Mouse (Mus musculus): ENCODE results near the gene Ift57.

Gene Ift57

DNA sequence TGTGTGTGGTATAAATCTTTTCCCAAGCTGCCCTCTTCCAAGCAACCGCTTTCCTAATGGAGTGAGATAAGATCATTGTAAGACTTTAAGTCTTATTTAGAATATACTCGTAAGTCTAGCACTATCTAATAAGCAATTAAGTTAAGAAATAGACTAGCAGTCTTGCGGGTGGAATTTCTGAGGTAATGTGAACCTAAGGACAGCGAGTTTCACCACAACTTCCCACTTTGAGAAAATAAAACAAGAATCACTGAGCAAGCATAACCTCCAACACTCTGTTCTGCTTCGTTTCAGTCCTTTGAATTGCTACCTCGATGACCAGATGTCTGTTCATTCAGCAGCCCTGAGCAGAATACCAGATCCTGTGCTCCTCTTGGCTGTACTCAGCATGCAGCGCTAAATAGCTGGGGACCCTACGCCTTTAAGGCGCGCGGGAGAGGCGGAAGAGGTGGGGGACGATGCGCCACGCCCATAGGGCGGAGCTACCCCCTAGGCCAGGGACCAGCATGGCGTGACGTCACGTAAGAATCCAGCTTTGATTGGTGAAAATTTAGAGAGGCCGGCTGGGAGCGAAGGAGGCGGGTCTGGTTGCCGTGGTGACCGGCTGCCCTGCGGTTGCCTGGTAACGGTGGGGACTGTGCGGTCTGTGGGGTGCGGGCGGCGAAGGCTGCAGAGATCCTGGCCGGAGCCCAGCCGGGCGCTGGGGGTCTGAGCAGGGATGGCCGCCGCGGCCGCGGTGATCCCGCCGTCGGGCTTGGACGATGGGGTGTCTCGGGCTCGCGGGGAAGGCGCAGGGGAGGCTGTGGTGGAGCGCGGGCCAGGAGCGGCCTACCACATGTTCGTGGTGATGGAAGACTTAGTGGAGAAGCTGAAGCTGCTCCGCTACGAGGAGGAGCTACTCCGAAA is at the start of gene Ift57:
Gene Ift57 (plus strand): TSS at position 614 of the 906 bp plus-strand sequence.
- DNase-seq, result peak; percentile 100

DNA sequence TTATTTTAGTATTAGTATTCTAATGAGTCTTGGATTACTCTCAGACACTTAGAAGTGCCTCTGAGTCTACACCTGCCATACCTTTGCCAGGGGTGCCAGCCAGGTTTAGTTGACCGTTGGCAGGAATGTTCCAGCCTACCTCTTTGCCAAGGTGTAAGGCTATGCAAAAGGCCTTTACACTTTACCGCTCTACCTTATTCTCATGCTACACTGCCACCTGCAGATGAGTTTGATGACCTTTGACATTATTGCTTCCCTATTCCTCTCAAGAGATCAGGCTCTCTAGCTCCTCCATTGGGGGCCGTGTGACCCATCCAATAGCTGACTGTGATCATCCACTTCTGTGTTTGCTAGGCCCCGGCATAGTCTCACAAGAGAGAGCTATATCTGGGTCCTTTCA is 41.9 kb upstream of the Ift57 start:
- DNase-seq, result no peak

DNA sequence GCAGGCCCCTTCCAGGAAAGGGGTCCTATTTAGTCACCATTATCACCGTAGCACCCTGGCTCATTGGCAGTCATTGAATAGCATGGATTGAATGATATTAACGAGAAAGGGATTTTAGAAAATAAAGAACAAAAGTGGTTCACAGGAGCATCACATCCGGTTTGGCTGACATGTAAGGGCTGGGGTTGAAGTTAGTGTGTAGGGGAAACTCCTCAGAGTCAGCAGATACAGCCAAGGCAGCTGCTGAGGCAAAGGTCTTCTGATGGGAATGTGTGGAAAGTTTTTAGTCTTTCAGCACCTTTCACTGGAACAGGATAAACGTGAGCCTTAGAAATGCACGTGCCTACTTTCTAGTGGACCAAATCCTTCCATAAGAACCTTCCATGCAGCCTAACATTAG is 41.0 kb upstream of the Ift57 start:
- DNase-seq, result no peak

DNA sequence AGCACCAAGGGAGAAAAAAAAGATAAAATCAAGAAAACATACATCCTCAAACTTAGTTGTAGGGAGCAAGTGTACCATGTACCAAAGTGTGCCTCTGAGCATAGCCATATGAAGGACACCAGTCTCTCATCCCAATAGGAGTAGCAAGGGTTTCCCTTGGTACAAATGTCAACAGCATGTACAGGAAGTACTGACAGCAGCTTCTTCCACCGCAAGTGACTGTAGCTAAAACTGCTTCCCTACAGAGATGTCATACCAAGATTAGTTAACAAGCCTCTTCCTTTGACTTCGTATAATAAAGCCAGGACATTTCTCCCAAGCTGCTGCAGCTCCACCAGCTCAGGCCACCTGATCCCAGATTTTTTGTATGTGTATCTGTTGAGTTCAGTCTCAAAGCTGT is 39.9 kb upstream of the Ift57 start:
- no peak for DNase-seq

DNA sequence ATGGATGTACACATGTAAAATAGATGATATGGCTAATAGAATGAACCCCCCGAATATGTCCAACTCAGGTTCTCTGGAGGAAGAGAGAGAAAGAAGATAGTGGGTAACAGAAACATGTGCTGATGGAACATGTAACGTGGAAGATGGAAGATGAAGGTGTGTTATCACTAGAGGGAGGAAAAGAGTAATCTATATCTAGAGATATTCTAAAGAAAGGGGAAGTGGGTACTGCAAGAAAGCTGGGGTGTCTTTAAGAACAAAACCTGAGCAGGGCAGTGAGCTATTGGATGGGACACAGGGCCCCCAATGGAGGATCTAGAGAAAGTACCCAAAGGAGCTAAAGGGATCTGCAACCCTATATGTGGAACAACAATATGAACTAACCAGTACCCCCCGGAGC is 38.9 kb upstream of the Ift57 start:
- DNase-seq, result no peak

DNA sequence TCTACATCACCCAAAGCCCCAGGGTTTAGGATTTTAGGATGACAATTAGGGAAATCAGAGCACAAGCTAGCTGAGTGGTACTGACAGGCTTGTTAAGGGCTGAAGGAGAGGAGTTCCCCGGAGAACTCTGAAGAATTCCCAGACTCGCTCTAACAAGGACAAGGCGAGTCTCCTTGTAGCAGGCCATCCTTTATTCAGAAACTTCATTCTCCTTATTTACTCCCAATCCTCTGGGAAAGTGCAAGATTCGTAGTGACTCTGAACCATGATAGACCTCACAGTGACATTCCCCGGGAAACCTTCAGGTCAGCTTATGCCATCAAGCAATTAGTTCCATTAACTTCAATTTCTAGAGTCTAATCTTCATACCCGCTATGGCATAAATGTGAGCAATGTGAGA is 36.8 kb upstream of the Ift57 start:
- DNase-seq, result no peak

DNA sequence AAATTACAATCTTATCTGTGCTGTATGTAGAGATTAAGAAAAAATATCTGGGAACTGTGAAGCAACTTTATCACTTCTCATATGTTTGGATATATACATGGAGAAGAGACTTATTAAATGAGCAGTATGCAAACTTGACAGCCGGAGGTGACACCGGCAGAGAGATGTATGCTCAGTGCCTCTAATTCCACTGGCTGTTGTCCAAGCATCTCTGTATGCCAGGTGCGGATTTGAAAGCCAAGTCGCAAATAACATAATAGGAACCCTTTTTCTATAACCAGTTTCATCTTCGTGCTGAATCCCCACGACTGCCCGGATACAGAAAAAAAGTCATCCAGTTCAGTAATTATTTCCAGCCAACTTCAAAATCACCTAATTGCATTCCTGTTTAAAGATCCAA is 34.4 kb upstream of the Ift57 start:
- DNase-seq, result no peak

DNA sequence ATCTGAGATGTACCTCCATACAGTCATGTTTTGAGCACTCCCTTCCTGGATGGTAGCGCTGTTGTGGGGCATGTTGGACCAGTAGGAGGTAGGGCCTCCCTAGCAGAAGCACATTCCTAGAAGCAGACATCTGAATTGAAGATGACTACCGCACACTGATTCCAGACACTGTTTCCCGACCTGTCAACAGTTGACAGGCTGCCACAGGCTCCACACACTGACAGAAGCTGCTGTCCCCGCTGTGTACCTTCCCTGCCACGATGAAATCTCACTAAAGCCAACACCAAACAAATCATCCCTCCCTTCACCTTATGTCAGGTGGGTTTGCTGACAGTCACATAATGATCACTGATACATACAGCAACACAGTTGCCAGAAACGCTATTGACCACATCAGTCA is 19.4 kb upstream of the Ift57 start:
- DNase-seq, result no peak

DNA sequence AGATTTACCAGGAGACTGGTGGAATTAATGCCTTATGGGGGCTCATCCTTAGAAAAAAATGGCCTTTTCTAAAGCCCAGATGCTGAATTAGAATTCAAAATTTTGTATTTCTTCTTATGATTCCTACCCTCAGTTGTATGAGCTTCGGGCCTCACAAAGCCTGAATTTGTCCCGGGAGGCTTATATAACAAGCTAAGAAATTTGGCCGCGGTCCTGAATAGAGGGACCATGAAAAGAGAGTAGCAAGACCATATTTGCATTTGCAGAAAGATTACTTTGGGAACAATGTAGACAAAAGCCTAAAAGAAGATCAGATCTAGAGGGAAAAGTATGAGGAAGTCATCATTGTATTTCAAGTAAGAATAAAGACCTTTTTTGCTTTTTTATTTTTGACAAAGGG is 14.1 kb upstream of the Ift57 start:
- no peak for DNase-seq

DNA sequence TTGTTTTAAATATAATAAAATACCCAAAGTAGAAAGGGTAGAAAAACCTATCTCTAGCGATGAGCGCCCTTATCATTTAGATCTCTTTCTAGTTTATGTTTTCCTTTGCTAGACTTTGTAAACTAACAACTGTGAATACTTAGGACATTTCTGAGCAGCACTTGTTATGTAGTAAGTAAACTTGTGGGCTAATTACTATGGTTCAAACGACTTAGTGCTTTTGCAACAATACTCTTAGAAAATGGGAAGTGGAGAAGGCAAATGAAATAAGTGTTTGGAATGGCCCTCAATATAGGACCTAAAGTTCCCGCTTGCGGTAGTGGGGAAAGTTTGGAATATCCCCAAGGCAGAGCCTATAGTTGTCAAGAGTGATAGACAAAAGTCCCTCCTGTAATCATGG is 788 bp downstream of the Ift57 start:
- DNase-seq, result no peak

DNA sequence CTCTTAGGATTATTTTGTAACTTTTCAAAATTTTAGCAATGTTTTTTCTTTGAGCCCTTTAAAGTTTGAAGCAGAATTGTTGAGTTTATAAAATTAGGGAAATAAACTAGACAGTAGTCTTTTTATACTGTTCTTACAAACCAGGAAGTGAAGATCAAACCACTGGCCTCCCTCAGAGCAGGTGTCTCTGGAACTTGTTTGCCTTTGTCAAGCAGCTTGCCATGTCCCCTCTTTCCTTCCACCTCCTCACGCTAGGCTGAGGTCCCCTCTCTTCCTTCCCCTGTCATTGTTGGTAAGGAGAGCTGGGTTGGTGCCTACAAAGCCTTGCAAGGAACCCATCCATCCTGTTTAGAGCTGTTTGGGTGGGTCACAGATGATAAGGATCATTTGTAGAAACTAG is 9.0 kb downstream of the Ift57 start:
- DNase-seq, result no peak

DNA sequence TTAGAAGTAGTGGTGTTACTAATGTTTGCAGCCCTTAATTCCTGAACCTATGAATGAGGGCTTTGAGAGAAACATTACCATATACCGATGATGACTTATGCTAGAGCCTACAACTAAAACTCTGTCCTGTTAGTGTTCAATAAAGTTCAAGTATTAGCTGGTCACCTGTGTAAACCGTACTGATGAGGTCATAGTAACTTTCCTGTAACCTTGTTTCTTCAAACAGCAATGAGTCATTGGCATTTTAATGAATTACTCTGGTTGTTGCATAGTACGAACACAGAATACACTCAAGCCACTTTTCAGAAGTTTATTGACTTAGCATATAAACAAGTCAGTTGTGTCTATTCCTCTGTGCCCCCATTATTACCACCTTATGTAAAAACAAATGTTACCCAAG is 11.2 kb downstream of the Ift57 start:
- DNase-seq, result no peak

DNA sequence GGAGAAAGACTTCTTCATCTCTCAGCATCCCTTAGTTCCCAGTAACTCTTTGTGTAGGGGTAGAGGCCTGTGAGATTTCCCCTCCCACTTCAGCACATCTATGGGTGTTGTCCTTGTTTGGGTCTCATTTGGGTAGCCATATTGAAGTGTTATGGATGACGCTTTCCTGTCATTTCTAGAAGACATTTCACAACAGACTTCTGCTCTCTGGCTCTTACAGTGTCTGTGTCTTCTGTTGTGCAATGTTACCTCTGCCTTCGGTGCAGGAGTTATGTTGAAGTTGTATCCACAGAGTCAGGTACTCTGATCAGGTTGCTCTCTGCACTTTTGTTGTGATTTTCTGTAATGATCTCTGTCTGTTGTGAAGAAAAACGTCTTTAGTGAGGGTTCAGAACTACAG is 14.3 kb downstream of the Ift57 start:
- DNase-seq, result peak; percentile 30

DNA sequence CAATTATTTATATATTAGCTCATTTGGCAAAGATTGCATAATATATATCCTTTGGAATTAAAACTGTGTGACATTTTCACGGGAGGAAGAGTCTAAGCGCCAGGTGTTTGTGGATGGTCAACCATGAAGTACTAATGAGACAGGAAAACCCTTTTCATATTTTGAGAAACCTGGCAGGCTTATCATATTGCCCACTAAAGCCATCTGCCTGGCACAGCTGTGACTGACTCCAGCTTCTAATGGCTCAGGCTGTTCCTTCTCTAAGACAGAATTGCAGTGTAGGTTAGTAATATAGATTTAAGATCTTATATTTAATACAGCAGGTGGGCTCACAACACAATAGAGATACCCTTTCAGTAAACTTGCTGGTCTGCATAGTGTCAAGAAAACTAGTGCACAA is 21.6 kb downstream of the Ift57 start:
- DNase-seq, result no peak

DNA sequence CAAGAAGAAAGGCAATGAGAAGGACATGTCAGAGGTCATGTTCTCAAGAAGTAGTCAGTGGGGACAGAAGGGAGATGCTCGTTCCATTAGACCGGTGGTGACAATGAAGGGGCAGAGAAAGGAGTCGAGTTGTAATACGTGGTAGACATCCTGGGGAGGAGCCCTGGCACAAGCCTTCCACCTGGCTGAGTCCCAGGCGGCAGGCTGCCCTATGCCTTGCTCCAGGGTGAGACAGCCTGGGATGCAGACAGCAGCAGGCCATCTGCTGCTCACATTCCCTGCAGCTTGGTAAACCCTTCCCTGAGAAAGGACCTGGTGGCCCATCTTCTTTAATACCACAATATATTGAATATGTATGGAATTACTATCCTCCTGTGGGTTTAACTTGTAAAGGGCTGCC is 22.6 kb downstream of the Ift57 start:
- DNase-seq, result no peak

DNA sequence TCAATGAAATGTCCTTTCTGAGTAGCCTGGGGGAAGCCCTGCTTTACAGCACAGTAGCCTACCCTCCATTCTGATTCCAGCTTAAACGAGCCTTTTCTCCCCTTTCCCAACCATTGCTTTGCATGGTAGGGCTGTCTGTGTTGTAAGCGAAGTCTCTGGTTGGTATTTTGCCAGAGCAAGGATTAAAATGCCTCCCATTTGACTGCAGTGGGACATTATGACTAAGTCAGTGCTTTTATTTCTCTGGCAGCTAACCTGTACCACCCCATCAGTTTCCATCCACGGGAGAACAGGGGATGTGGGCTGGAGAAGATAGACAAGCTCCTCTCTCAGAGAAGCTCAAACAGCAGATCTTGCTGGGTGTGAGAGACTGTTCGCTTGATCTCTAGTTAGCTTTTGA is 24.2 kb downstream of the Ift57 start:
- no peak for DNase-seq

DNA sequence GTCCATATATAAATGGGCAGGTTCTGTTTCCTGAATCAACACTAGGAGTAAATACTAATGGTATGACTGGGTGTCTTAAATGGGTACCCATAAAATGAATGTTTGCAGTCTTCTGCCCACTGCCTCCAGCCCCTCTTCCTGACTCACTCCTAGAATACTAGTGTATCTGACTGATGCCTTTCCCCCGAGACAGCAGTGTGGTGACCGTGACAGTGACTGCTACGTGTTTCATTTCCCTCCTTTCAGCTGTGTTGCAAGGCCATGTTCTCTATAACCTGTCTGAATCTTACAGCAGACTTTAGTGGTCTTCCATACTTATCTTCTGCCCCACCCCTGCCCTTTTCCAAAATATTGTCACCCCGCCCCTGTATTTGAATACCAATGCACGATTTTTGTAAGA is 25.2 kb downstream of the Ift57 start:
- no peak for DNase-seq

DNA sequence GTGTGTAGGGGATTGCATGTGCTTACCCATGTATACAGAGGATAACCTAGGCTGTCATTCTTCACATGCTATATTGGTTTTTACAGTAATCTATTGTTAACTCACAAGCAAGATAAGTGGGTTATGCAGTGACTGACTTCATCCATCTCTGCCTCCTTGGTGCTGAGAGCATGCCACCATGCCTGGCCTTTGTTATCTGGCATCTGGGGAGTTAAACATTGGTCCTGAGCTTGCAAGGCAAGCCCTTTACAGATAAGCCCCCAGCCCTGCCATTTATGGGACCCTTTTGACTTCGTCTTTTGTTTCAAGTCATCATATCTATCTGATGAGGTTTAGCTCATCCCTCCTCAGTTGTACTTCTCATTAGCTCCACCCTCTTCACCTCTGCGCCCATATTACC is 25.9 kb downstream of the Ift57 start:
- DNase-seq, result no peak

DNA sequence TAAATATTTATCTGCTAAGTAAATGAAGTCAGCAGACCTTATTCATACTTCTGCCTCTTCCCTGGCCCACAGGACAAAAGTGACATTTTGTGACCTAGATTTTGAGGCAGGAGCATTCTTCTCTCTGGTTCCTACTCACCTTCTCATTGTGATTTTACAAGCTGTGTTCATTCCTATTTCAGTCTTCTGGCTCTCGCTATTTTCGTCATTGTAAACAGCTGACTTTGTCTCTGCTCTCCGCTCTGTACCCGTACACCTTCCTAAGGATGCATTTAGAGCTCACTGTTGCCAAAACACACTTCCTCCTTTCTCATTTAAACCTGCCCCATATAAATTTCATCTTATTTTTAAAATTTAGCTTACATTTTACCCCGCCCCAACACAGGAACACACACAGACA is 26.4 kb downstream of the Ift57 start:
- DNase-seq, result no peak

DNA sequence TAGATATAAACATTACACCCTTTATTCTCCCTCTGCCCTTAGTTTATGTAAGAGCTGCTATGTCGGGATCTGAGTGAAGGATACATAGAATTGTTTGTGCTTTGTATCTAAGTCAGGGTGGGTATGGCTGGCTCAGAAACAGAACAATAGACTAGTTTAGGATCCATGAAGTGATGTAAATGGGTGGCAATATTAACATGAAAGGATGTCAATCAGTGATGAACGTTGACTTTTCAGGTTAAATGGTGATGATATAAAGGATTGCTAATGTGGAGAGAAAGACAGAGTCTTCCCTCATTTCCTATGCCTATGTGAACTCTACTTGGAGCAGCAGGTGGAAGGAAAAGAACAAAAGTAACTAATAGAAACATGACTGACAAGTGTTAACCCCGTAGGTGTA is 27.2 kb downstream of the Ift57 start:
- DNase-seq, result no peak

DNA sequence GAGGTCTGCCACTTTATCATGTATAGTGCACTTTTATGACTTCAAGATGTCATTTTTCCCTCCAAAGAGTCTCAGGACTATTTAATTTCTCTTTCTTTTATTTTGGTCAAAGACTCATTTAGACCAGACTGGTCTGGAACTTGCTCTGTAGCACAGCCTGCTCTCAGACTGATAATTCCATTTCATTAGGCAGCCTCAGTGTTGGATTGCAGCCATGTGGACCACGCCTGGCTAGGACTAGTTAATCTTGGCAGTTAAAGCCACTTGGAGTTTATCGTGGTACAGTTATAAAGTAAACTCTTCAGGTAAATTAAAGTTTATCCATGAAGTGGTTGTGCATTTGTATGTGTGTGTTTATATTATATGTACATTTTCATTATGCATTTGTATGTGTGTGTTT is 27.7 kb downstream of the Ift57 start:
- no peak for DNase-seq

DNA sequence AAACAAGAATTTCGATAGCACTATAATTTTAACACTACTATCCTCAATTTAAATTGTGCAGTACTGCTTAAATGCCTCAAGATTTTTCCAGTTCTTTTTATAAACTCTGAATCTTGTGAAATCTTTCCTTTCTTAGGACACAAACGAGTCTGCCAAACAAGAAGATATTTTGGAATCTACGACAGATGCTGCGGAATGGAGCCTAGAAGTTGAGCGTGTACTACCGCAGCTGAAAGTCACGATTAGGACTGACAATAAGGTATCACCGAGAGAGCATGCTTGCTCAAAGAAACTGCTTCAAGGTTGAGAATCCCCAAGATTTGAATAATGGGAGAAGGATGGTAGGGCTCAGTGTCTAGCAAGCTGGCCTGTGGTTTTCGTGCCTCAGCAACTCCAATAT is 37.5 kb downstream of the Ift57 start:
- DNase-seq, result no peak

DNA sequence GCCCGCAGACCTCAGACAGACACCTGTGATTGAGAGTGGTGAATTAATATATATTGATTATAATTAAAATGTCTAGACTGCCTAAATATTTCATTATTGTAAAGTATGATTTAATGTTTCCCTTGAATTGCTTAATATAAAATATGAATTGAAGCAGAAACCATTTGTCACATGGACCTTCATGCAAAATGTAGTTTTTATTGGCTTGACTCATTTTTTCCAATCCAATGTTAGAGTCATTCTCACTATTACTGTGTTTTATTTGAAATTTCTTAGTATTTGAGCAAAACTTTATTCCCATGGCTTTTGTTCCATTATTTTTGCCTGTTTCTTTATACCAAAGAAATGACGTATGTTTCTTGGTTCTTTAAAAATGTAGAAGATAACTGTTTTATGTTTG is 48.3 kb downstream of the Ift57 start:
- DNase-seq, result no peak

DNA sequence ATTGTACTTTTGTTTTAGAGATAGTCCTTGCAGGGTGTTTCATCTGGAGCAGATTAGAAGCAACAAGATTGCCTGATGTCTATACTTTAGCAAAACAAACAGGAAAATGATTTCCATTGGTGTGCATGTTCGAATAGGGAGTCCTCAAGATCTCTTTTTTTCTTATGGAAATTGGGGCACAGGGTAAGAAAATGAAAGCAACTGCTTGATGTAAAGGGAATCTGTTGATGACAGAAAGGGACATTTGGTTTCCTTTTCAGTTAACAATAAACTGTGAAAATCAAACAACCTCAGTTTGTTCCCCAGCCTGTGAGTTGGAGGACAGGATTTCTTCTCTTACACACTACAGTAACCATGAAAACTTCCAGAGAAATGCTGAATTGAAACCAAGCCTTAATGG is 53.9 kb downstream of the Ift57 start:
- DNase-seq, result no peak

DNA sequence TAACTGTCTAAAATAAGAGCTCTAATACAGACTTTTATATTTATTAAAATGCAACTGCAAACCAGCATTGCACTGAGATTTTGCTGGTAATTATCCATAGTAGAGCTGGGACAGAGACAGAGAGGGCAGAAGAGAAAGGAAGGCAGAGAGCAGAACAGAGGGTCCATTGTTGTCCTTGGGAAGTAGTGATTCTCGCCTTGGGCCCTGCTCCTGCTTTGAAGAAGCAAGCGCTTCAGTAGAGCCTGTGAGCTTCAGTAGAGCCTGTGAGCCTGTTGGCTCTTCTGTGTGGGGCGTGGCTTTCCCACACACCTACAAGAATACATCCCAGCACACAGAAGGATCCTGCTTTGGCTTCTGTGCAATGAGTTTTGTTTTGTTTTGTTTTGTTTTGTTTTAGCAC is 54.3 kb downstream of the Ift57 start:
- no peak for DNase-seq

Data from heart, adult 11 months (tissue).